Mouse (Mus musculus): Measurements from ENCODE around the gene Use1.

DNA sequence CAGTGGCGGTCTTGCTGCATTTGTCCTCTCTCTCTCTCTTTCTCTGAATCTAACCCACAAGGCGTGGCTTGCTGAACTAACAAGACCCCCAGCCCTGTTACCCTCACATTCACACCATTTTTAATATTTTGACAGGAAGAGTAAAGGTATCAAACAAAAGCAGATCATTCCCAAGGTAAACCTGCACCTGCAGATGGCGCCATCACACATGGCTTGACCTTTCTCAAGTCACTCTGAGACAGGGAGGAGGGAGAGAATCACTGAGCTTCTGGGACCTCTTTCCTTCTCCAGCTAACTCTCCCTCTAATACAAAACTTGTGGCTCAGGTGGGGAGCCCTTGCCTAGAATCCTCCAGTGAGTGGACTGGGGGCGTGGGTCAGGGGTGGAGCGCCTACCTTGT, 26.0 kb upstream of the Use1 start:
- TF ChIP-seq POLR2A (IDR thresholded peaks at IDR 0.05; ENCODE audit: low read depth, low read length) (no peak), EP300 (IDR thresholded peaks at IDR 0.05; ENCODE audit: low read length) (no peak), E2F4 (IDR thresholded peaks at IDR 0.05; ENCODE audit: insufficient replicate concordance, low read depth, low read length) (no peak), TCF12 (IDR thresholded peaks at IDR 0.05; ENCODE audit: low read depth, low read length) (no peak), CTCF (conservative IDR thresholded peaks at IDR 0.05 in 1 of 2, IDR thresholded peaks at IDR 0.05 in 1 of 2; ENCODE audit: low read depth in 2 of 2, low read length in 2 of 2) (peak; percentile 32 to 80; a peak in 3 of 4 replicates), ELF1 (IDR thresholded peaks at IDR 0.05; ENCODE audit: low read depth, low read length) (no peak), MYC (IDR thresholded peaks at IDR 0.05; ENCODE audit: low read depth, low read length) (no peak)

Measured in CH12.LX (cell line).